Mouse (Mus musculus) megakaryocyte progenitor cell, adult 5-6 weeks (primary cell): ENCODE data around the gene Tmem259. TPM values are rescaled to one million over a fixed set of nuclear protein-coding genes. Genes with fewer than 3 reads are reported as not detected.
"Not testable (repeated sequence)": the region's sequence is repeated elsewhere in the genome, so short reads cannot be mapped to it uniquely, and the experiment has no call there.

Source experiments
- ATAC-seq: replicated peaks from 2 replicates; pipeline ENCODE4 v1.8.0; 2016; ENCODE audit warnings: mild to moderate bottlenecking, moderate TSS enrichment, inconsistent platforms; ENCODE audit not compliant: poor library complexity
- total RNA-seq, 2 experiments: library from RNA; stranded (forward) in 1 of 2; stranded (reverse) in 1 of 2; fragments of 157-497, 149-512 nt in 1 of 2; fragments of 200-1000 nt in 1 of 2; gene quantifications; 2 replicates each; pipeline versions ENCODE4 v1.2.3 to v1.2.4; 2015 to 2017

Tmem259 gene
- total RNA-seq, 2 experiments from 2014 or later, result 38.9 to 44.6 TPM

GRCm38 (mm10) chr10:79968181-79968580, 15.9 kb downstream of the Tmem259 start:
- no peak for ATAC-seq

- ATAC-seq, result no peak
Observed at GRCm38 (mm10) chr10:79966886-79967400, 17.2 kb downstream of the Tmem259 start.

- ATAC-seq, result no peak
Observed at GRCm38 (mm10) chr10:79965325-79965724, 18.8 kb downstream of the Tmem259 start.

- no peak for ATAC-seq
Observed at GRCm38 (mm10) chr10:79964727-79965126, 19.4 kb downstream of the Tmem259 start.

- no peak for ATAC-seq
Observed at GRCm38 (mm10) chr10:79960671-79961294, 23.3 kb downstream of the Tmem259 start.

GRCm38 (mm10) chr10:79959847-79960601, 24.1 kb downstream of the Tmem259 start, which contains the start of gene Wdr18:
Wdr18 (plus strand) TSS chr10:79960152.
- ATAC-seq, result peak; percentile 86

- not testable (repeated sequence) for ATAC-seq
Observed at GRCm38 (mm10) chr10:79959412-79959811, 24.7 kb downstream of the Tmem259 start.

- peak; percentile 69 for ATAC-seq
Observed at GRCm38 (mm10) chr10:79958140-79958816, 25.9 kb downstream of the Tmem259 start.

GRCm38 (mm10) chr10:79956643-79957154, 27.4 kb downstream of the Tmem259 start:
- ATAC-seq, result no peak

GRCm38 (mm10) chr10:79955691-79956090, 28.4 kb downstream of the Tmem259 start:
- ATAC-seq, result no peak

- ATAC-seq, result no peak
Observed at GRCm38 (mm10) chr10:79953946-79954345, 30.2 kb downstream of the Tmem259 start.

GRCm38 (mm10) chr10:79950661-79951060, 33.5 kb downstream of the Tmem259 start:
- no peak for ATAC-seq

GRCm38 (mm10) chr10:79949873-79950272, 34.3 kb downstream of the Tmem259 start:
- ATAC-seq, result no peak

GRCm38 (mm10) chr10:79947502-79947901, 36.6 kb downstream of the Tmem259 start:
- no peak for ATAC-seq

GRCm38 (mm10) chr10:79946752-79947322, 37.3 kb downstream of the Tmem259 start:
- ATAC-seq, result peak; percentile 47

GRCm38 (mm10) chr10:79945507-79946234, 38.5 kb downstream of the Tmem259 start:
- ATAC-seq, result 0 out of 2 replicates have a peak, but pooled peaks have one; percentile 12

GRCm38 (mm10) chr10:79943471-79943901, 40.6 kb downstream of the Tmem259 start:
- no peak for ATAC-seq

- ATAC-seq, result no peak
Observed at GRCm38 (mm10) chr10:79942988-79943387, 41.1 kb downstream of the Tmem259 start.

- ATAC-seq, result peak; percentile 59
Observed at GRCm38 (mm10) chr10:79940749-79941148, 43.4 kb downstream of the Tmem259 start.
